Mouse (Mus musculus): ENCODE measurements around the gene Trpm6.

- no peak for TF ChIP-seq ETS1 (conservative IDR thresholded peaks at IDR 0.05; ENCODE audit: low read depth, low read length)
- no peak for TF ChIP-seq CTCF (conservative IDR thresholded peaks at IDR 0.05 in 1 of 2, IDR thresholded peaks at IDR 0.05 in 1 of 2; ENCODE audit: low read depth in 2 of 2, low read length in 2 of 2)
- no peak for TF ChIP-seq POLR2AphosphoS2 (IDR thresholded peaks at IDR 0.05; ENCODE audit: low read depth, low read length)
- TF ChIP-seq NRF1 (IDR thresholded peaks at IDR 0.05; ENCODE audit: low read depth, low read length) = no peak
- no peak for TF ChIP-seq TCF12 (IDR thresholded peaks at IDR 0.05; ENCODE audit: low read depth, low read length)
- TF ChIP-seq POLR2A (IDR thresholded peaks at IDR 0.05; ENCODE audit: low read depth, low read length) = no peak
Measured at GRCm38 (mm10) chr19:18828601-18829000, 78.8 kb downstream of the Trpm6 start.

Measured in CH12.LX (cell line).